In the genomic region with DNA sequence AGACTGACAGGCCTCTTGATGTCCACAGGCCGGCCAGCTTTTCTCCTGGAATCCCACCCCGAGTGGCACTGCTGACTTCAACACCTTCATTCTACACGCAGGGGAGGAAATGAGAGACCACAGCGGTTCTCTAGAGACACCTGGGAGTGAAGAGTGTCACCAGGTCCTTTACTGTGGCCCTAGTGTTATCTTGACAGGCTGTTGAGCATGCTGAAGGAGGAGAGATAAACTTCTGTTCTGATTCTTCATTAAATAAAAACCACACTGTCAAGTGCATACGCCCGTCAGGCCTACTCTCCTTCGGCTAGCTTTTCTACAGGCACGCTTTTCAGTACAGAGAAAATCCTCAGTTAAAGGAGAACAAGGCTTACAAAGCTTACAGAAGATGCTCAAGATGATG, we compare ENCODE assay signal across 18 mouse cellular contexts.
A peak's percentile ranks its signal among the peaks of the same experiment; 100 is the strongest.
DNase-seq lines count a peak whose midpoint lies in the region; ATAC-seq and TF ChIP-seq lines count a peak whose summit lies in the region.
"Had no signal": no experiment of that assay in that cellular context is flagged by ENCODE, and none has a peak within 500 bp of the region (broad histone marks: within the 10 kb centered on the region; RNA-seq: fewer than 3 reads in every experiment).

No protein-coding gene starts in this region.

- ATAC-seq in intestine, embryonic 14.5 days (replicated peaks; ENCODE audit: low FRiP score, low TSS enrichment, low read depth): no peak
- no peak for ATAC-seq in intestine, embryonic 15.5 days
- ATAC-seq in megakaryocyte progenitor cell, adult 5-6 weeks (replicated peaks; ENCODE audit: poor library complexity): peak; percentile 56
- ATAC-seq: forebrain, embryonic 15.5 days; hindbrain, embryonic 16.5 days had no signal

- peak; percentile 25 for DNase-seq in intestine, embryonic 14.5 days (ENCODE audit: low spot score)
- peak; percentile 21 for DNase-seq in CH12.LX (ENCODE audit: extremely low read depth)
- DNase-seq in T-cell, adult 2 months (ENCODE audit: low spot score): peak; percentile 15
- no peak for DNase-seq in kidney, adult 2 months
- no peak for DNase-seq in left cerebral cortex, adult 8-10 months (ENCODE audit: low spot score in 2 of 2)
- DNase-seq: adrenal gland, postnatal 10 days; cerebellum, adult 11 months; cerebellum, adult 8-10 months; cerebellum, postnatal 14 days; gastrocnemius, postnatal 10 days; heart, postnatal 4 days had no signal

- no peak for TF ChIP-seq RAD21 in CH12.LX (IDR thresholded peaks at IDR 0.05; ENCODE audit: low read depth, low read length)

- no peak for TF ChIP-seq POLR2A in CH12.LX (IDR thresholded peaks at IDR 0.05; ENCODE audit: low read depth, low read length)
- no peak for TF ChIP-seq POLR2A in kidney, adult 2 months (IDR thresholded peaks at IDR 0.05; ENCODE audit: low read depth, low read length)

- dilution Hi-C loops in CH12.LX (cut with MboI; ENCODE audit: extremely low pct_ligation_motif_present, extremely low pct_unique_long_range_greater_than_20kb, low sequenced_read_pairs): no loop called here

- H3K9ac ChIP-seq in intestine, embryonic 14.5 days (ENCODE audit: low read length): no peak overlapping the region
- H3K9ac ChIP-seq in intestine, embryonic 15.5 days: no peak overlapping the region
- H3K9ac ChIP-seq in CH12.LX (ENCODE audit: insufficient read depth, low read depth): no peak overlapping the region
- H3K9ac ChIP-seq: embryonic facial prominence, embryonic 12.5 days; forebrain, embryonic 15.5 days; heart, embryonic 13.5 days; hindbrain, embryonic 12.5 days had no signal

- H3K4me2 ChIP-seq in intestine, embryonic 14.5 days (ENCODE audit: low read length): no peak overlapping the region
- H3K4me2 ChIP-seq in intestine, embryonic 15.5 days (replicated peaks): no peak overlapping the region
- H3K4me2 ChIP-seq in CH12.LX (ENCODE audit: insufficient read depth, low read depth, poor library complexity, severe bottlenecking): no peak overlapping the region
- H3K4me2 ChIP-seq: embryonic facial prominence, embryonic 12.5 days; forebrain, embryonic 15.5 days; heart, embryonic 13.5 days; hindbrain, embryonic 12.5 days had no signal

- no peak overlapping the region for H3K27ac ChIP-seq in intestine, embryonic 14.5 days (ENCODE audit: low read depth)
- no peak overlapping the region for H3K27ac ChIP-seq in intestine, embryonic 15.5 days
- H3K27ac ChIP-seq in CH12.LX (ENCODE audit: insufficient read depth, low read depth): no peak overlapping the region
- H3K27ac ChIP-seq in kidney, adult 2 months (ENCODE audit: insufficient read depth, low read depth, low read length): no peak overlapping the region
- H3K27ac ChIP-seq: embryonic facial prominence, embryonic 12.5 days; forebrain, embryonic 15.5 days; heart, embryonic 13.5 days; hindbrain, embryonic 12.5 days had no signal

- TF ChIP-seq CTCF in CH12.LX (conservative IDR thresholded peaks at IDR 0.05 in 1 of 2, IDR thresholded peaks at IDR 0.05 in 1 of 2; ENCODE audit: low read depth in 2 of 2, low read length in 2 of 2): no peak
- no peak for TF ChIP-seq CTCF in kidney, adult 2 months (conservative IDR thresholded peaks at IDR 0.05; ENCODE audit: insufficient read depth, insufficient read length, low read depth, low read length)

- WGBS in intestine, embryonic 14.5 days: 84% methylated on average over 8 of the region's 8 CpGs
- WGBS in intestine, embryonic 15.5 days: 87% methylated on average over 8 of the region's 8 CpGs
- 88% methylated on average over 8 of the region's 8 CpGs for WGBS in kidney, adult 2 months

- TF ChIP-seq EP300 in CH12.LX (IDR thresholded peaks at IDR 0.05; ENCODE audit: low read length): no peak

- H3K4me1 ChIP-seq in intestine, embryonic 14.5 days (replicated peaks; ENCODE audit: control insufficient read depth, insufficient read depth, low read length): 0 out of 2 replicates have a peak, but pooled peaks cover 5% of the 10 kb centered on the region
- H3K4me1 ChIP-seq in intestine, embryonic 15.5 days (replicated peaks): 0 out of 2 replicates have a peak, but pooled peaks cover 4% of the 10 kb centered on the region
- peaks cover 9 to 76% of the 10 kb centered on the region in 2 experiments for H3K4me1 ChIP-seq in CH12.LX (ENCODE audit: control insufficient read depth in 1 of 2, insufficient read depth in 2 of 2)
- no peaks in the 10 kb centered on the region for H3K4me1 ChIP-seq in kidney, adult 2 months (ENCODE audit: control insufficient read depth, insufficient read depth, low read length)

- H3K36me3 ChIP-seq in intestine, embryonic 14.5 days (ENCODE audit: control insufficient read depth, insufficient read depth, low read length): no peaks in the 10 kb centered on the region
- H3K36me3 ChIP-seq in intestine, embryonic 15.5 days: no peaks in the 10 kb centered on the region
- H3K36me3 ChIP-seq in CH12.LX (replicated peaks in 1 of 2; ENCODE audit: control insufficient read depth in 1 of 2, insufficient read depth in 1 of 2, low read length in 1 of 2): peaks cover 6 to 32% of the 10 kb centered on the region in 2 experiments
- H3K36me3 ChIP-seq in kidney, adult 2 months (ENCODE audit: control insufficient read depth, insufficient read depth, low read length): no peaks in the 10 kb centered on the region
- H3K36me3 ChIP-seq: embryonic facial prominence, embryonic 12.5 days; forebrain, embryonic 15.5 days; heart, embryonic 13.5 days; hindbrain, embryonic 12.5 days had no signal

- no peak overlapping the region for H3K4me3 ChIP-seq in intestine, embryonic 14.5 days (ENCODE audit: low read depth, low read length)
- no peak overlapping the region for H3K4me3 ChIP-seq in intestine, embryonic 15.5 days (replicated peaks)
- no peak overlapping the region for H3K4me3 ChIP-seq in CH12.LX (replicated peaks in 1 of 3; ENCODE audit: low read depth in 2 of 3, low read length in 2 of 3, poor library complexity in 1 of 3)
- H3K4me3 ChIP-seq in kidney, adult 2 months (ENCODE audit: insufficient read depth, low read depth, low read length): no peak overlapping the region
- H3K4me3 ChIP-seq: embryonic facial prominence, embryonic 12.5 days; forebrain, embryonic 15.5 days; heart, embryonic 13.5 days; hindbrain, embryonic 12.5 days had no signal

- in situ Hi-C loops in CH12.LX (cut with MboI; ENCODE audit: low pct_ligation_motif_present, low pct_unique_long_range_greater_than_20kb, low sequenced_read_pairs): no loop called here

- H3K9me3 ChIP-seq in intestine, embryonic 14.5 days (ENCODE audit: control insufficient read depth, low read length): no peaks in the 10 kb centered on the region
- H3K9me3 ChIP-seq in intestine, embryonic 15.5 days: no peaks in the 10 kb centered on the region
- no peaks in the 10 kb centered on the region for H3K9me3 ChIP-seq in CH12.LX (replicated peaks; ENCODE audit: low read length)
- H3K9me3 ChIP-seq: embryonic facial prominence, embryonic 12.5 days; forebrain, embryonic 15.5 days; heart, embryonic 13.5 days; hindbrain, embryonic 12.5 days had no signal

- no peaks in the 10 kb centered on the region for H3K27me3 ChIP-seq in intestine, embryonic 14.5 days (replicated peaks; ENCODE audit: control insufficient read depth, insufficient read depth, low read length)
- H3K27me3 ChIP-seq in intestine, embryonic 15.5 days (replicated peaks): no peaks in the 10 kb centered on the region
- no peaks in the 10 kb centered on the region for H3K27me3 ChIP-seq in CH12.LX (replicated peaks)
- no peaks in the 10 kb centered on the region for H3K27me3 ChIP-seq in kidney, adult 2 months (replicated peaks; ENCODE audit: control insufficient read depth, insufficient read depth, low read length)
- H3K27me3 ChIP-seq: embryonic facial prominence, embryonic 12.5 days; forebrain, embryonic 15.5 days; heart, embryonic 13.5 days; hindbrain, embryonic 12.5 days had no signal

- no peaks in the 10 kb centered on the region for H3K79me2 ChIP-seq in CH12.LX (replicated peaks; ENCODE audit: control insufficient read depth, extremely low read depth, insufficient read depth, poor library complexity, severe bottlenecking)

TF ChIP-seq in CH12.LX, 34 proteins besides CTCF, POLR2A, EP300 and RAD21:
- TF ChIP-seq RCOR1 (conservative IDR thresholded peaks at IDR 0.05; ENCODE audit: low read depth, low read length) (no peak), CHD2 (IDR thresholded peaks at IDR 0.05; ENCODE audit: low read length) (no peak), IRF4 (IDR thresholded peaks at IDR 0.05; ENCODE audit: low read depth, low read length) (no peak), MEF2A (IDR thresholded peaks at IDR 0.05; ENCODE audit: borderline replicate concordance, low read depth, low read length) (no peak), SIN3A (IDR thresholded peaks at IDR 0.05; ENCODE audit: low read length) (no peak), USF1 (IDR thresholded peaks at IDR 0.05; ENCODE audit: low read depth, low read length) (no peak), ELF1 (IDR thresholded peaks at IDR 0.05; ENCODE audit: low read depth, low read length) (no peak), TCF12 (IDR thresholded peaks at IDR 0.05; ENCODE audit: low read depth, low read length) (no peak), KAT2A (IDR thresholded peaks at IDR 0.05; ENCODE audit: insufficient replicate concordance, low read length) (no peak), GABPA (IDR thresholded peaks at IDR 0.05; ENCODE audit: insufficient replicate concordance, low read depth, low read length) (no peak), UBTF (IDR thresholded peaks at IDR 0.05; ENCODE audit: low read depth, low read length) (no peak)

Comparison
In these comparisons a context has a peak if more than half of its experiments do, and no peak if none do; other contexts are left out.
1. DNase-seq: peak in intestine, embryonic 14.5 days (single experiment), CH12.LX (single experiment) and T-cell, adult 2 months (single experiment); none in kidney, adult 2 months (single experiment) and left cerebral cortex, adult 8-10 months (0 of 2).